Mouse (Mus musculus) intestine, postnatal 0 days (tissue): ENCODE results near the gene Olfr738. TPM values are rescaled to one million over a fixed set of nuclear protein-coding genes. Genes with fewer than 3 reads are reported as not detected.

Source experiments
- ATAC-seq: fragments of 200-750 bp; cut with Nextera tagmentation; 2 replicates; pipeline ENCODE4 v1.8.0; 2017; ENCODE audit warnings: mild to moderate bottlenecking, moderate TSS enrichment, moderate library complexity
- H3K27ac ChIP-seq: fragments of 300-500 bp; sonication (generic); 2 replicates; pipeline ENCODE4 v1.5.1; 2014; ENCODE audit warnings: mild to moderate bottlenecking, low read depth, low read length, moderate library complexity
- H3K27me3 ChIP-seq: fragments of 300-500 bp; sonication (generic); replicated peaks from 2 replicates; pipeline ENCODE4 v1.6.1; 2014; ENCODE audit warnings: low read length, mixed read lengths; ENCODE audit not compliant: control insufficient read depth, insufficient read depth
- H3K36me3 ChIP-seq: fragments of 300-500 bp; sonication (generic); 2 replicates; pipeline ENCODE4 v1.6.1; 2014; ENCODE audit warnings: mild to moderate bottlenecking, moderate library complexity; ENCODE audit not compliant: control insufficient read depth, insufficient read depth
- H3K4me1 ChIP-seq: fragments of 300-500 bp; sonication (generic); replicated peaks from 2 replicates; pipeline ENCODE4 v1.6.1; 2014; ENCODE audit warnings: antibody characterized with exemption, low read length, mixed read lengths; ENCODE audit not compliant: control insufficient read depth, insufficient read depth
- H3K4me2 ChIP-seq: fragments of 300-500 bp; sonication (generic); replicated peaks from 2 replicates; pipeline ENCODE4 v1.6.1; 2014; ENCODE audit warnings: low read depth, mild to moderate bottlenecking, moderate library complexity
- H3K4me3 ChIP-seq: fragments of 300-500 bp; sonication (generic); 2 replicates; pipeline ENCODE4 v1.5.1; 2014; ENCODE audit warnings: low read depth, low read length
- H3K9ac ChIP-seq: fragments of 300-500 bp; sonication (generic); 2 replicates; pipeline ENCODE4 v1.6.1; 2014; ENCODE audit warnings: mild to moderate bottlenecking, low read depth, low read length
- H3K9me3 ChIP-seq: fragments of 300-500 bp; sonication (generic); 2 replicates; pipeline ENCODE4 v1.6.1; 2016; ENCODE audit warnings: mixed run types; ENCODE audit not compliant: control insufficient read depth
- CTCF ChIP-seq: sonication (generic); IDR thresholded peaks from 2 replicates; pipeline ENCODE4 v1.5.1; 2016; ENCODE audit warnings: low read depth, mild to moderate bottlenecking, control low read depth, antibody characterized with exemption, moderate library complexity
- WGBS: fragments of 180-500 bp; shearing (Covaris S2); extraction: QIAGEN DNeasy Blood & Tissue Kit; methylation state at CpG from one replicate; pipeline ENCODE4 v1.1.7; 2014; 5-methylcytosine and 5-hydroxymethylcytosine counted together
- polyA plus RNA-seq: library from polyadenylated mRNA; unstranded; fragments of >200 nt; fragmentation: Nextera tagmentation; extraction: Ambion mirVana; gene quantifications from 2 replicates; pipeline ENCODE4 v1.2.1, GENCODE M21; 2015

Olfr738 gene
- polyA plus RNA-seq, 1 experiment from 2014 or later: not detected

DNA sequence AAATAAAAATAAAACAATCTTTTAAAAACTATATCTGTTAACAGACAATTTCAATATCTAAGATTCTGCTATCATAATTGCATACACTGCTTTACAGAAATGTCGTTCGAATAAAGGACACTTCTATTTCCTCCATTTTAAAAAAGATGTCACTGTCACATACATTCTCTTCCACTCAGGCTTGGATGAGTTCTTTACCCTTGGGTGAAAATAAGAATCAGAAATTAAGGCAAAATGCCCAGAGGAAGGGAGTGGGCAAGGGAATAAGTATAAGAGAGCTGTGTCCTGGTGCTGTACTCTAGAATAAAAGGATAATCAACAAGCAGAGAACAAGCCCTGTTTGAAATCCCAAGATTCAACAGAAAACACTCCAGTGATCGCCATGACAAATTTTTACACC, 37.9 kb downstream of the Olfr738 start, which contains the start of gene Olfr740:
TSS of gene Olfr740 (plus strand) at position 301 of the 400 bp plus-strand sequence.
- WGBS: 81% methylated on average over 3 of the region's 3 CpGs
- Histone ChIP-seq H3K36me3 (no peaks in the 10 kb centered on the region), H3K4me2 (no peak within 1 kb of the TSS)

More for the DNA sequence above, 37.9 kb downstream of the Olfr738 start, which contains the start of gene Olfr740:
- Histone ChIP-seq H3K9ac (no peak within 1 kb of the TSS), H3K27me3 (no peaks in the 10 kb centered on the region), H3K9me3 (no peaks in the 10 kb centered on the region), H3K4me1 (no peaks in the 10 kb centered on the region), H3K27ac (no peak within 1 kb of the TSS), H3K4me3 (no peak within 1 kb of the TSS)
- no peak for ATAC-seq
- no peak for TF ChIP-seq CTCF

Other genes starting within 250 kb of the Olfr738 start
- not detected in 2 replicates for gene Olfr730, start 219.4 kb upstream of the Olfr738 start, polyA plus RNA-seq
- not detected in 2 replicates for gene Olfr731, start 165.7 kb upstream of the Olfr738 start, polyA plus RNA-seq
- not detected in 2 replicates for gene Olfr732, start 123.4 kb upstream of the Olfr738 start, polyA plus RNA-seq
- gene Olfr733, start 106.0 kb upstream of the Olfr738 start, polyA plus RNA-seq: not detected in 2 replicates
- gene Olfr734, start 80.8 kb upstream of the Olfr738 start, polyA plus RNA-seq: not detected in 2 replicates
- gene Olfr735, start 58.7 kb upstream of the Olfr738 start, polyA plus RNA-seq: not detected in 2 replicates
- 0.07 and 0.08 TPM in 2 replicates for gene Tlr11, start 49.7 kb upstream of the Olfr738 start, polyA plus RNA-seq
- gene Olfr736, start 26.4 kb upstream of the Olfr738 start, polyA plus RNA-seq: not detected in 2 replicates
- not detected in 2 replicates for gene Olfr739, start 11.1 kb downstream of the Olfr738 start, polyA plus RNA-seq
- not detected in 2 replicates for gene Olfr740, start 38.0 kb downstream of the Olfr738 start, polyA plus RNA-seq
- not detected in 2 replicates for gene Olfr741, start 65.2 kb downstream of the Olfr738 start, polyA plus RNA-seq
- gene Olfr742, start 96.0 kb downstream of the Olfr738 start, polyA plus RNA-seq: not detected in 2 replicates
- gene Olfr743, start 114.3 kb downstream of the Olfr738 start, polyA plus RNA-seq: not detected in 2 replicates
- not detected in 2 replicates for gene Olfr744, start 207.3 kb downstream of the Olfr738 start, polyA plus RNA-seq
- not detected in 2 replicates for gene Olfr745, start 231.8 kb downstream of the Olfr738 start, polyA plus RNA-seq
- gene Olfr746, start 239.5 kb downstream of the Olfr738 start, polyA plus RNA-seq: not detected in 2 replicates